Mouse (Mus musculus) cerebellum, postnatal 14 days (tissue): ENCODE measurements at regions not wholly inside any gene's neighbourhood (a gene's known extent, or its start where the extent isn't known, plus 50 kb on each side); places are given as distances from the start of the nearest gene placed in this dataset.
"Not testable (repeated sequence)": the region's sequence is repeated elsewhere in the genome, so short reads cannot be mapped to it uniquely, and the experiment has no call there.

Source experiments
- DNase-seq, 2 experiments: peaks; one replicate each; pipeline ENCODE4 v3.0.0; 2021; ENCODE audit warnings: mixed read lengths in 2 of 2

DNA sequence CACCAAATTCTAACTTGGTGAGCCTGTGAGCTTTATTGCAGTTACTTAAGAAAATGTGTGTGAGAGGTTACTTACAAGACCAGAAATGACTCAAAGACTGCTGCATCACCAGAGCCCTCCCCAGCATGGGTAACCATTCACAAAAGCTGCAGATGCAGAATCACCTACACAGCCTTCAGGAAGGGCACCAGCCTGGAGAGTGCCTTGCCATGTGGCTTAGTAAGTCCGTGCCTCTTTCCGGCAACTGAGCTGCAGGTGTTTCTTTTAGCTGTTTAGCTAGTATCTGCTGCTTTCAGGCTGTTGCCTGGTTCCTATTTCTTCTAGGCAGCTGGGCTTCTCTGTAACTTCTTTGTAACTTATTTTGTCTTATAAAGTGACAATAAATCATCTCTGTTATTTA is 213.2 kb upstream of the Stxbp6 start:
- DNase-seq = no peak

DNA sequence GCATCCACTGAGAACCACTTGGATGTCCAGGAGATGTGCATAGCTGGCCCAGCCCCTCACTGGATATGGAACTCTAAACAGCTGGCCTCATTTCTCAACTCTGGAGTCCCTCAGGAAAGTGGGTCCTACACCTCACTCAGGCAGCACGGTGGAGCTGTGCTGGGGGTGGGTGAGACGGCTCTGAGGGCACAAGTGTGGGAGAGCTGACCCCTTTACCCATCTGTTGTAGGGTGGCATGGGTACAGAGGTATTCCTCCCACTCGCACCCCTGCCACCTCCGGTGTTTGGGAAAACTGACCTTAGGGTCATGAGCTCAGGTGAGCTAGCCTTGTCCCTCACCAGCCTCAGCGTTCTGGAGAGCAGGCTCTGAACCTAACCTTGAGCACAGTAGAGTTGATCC is 181.8 kb upstream of the Stxbp6 start:
- no peak for DNase-seq

DNA sequence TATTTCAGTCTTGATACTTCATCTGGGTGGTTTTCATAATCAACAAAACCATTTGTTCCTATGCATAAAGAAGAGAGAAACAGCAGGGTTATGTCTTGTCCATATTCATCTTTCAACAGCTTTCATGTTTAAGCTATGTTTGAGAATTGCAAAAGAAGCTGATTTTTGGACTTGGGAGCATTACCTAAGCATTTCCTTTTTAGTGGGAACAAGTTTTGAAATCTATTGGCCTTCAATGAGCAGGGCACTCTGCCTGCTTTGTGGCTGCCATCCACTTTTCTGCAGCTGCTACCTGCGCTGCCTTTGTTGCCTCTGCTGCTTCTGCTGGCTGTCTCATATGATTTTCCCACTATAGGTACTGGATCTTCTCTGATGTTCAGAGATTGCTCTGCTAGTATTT is 136.6 kb upstream of the Stxbp6 start:
- DNase-seq = no peak

DNA sequence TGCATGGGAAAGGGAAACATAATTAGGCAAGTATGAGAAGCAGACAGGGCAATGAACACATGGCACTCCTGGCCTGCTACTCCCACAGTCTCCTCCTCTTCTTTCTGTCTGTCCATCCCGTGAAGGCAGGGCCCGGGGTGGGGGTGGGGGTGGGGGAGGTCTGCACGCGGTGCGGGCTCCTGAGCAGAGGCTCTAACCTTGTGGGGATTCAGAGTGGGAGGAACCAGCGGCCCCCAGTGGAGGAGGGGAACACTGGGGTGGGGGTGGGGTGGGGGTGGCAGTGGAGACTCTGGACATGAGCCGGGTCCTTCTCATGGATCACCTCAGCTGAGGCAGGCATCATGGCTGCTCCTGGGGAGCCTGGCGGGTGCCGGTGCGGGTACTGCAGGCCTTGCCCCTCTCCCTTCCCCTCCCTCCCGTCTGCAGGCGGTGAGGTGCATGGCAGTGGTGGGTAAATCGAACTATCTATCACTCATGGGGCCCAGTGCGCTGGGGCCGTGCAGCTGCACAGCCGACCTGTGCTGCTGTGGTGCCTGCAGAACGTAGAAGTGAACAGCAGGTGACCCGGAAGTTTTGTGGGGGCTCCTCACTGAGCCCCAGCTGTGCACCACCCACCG is 120.9 kb upstream of the Stxbp6 start:
- DNase-seq = no peak

DNA sequence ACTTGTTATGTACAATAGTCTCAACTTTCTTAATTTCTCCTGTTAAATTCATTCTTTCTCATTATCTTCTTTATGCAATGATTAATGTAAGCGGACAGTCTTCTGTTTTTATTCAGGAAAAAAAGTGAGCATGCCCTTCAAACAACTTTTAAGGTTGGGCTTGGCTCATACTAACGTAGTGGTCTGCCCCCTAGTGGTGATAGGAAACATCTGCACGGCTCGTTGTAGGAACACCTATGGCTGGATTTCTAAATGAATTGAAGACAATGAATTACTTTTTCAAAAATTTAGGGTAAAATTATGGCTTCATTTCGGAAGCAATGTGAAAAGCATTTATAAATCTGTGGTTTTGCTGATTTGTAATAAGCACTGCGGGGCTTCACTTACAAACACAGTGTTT is 112.6 kb upstream of the Stxbp6 start:
- peak; percentile 38 to 45 for DNase-seq

DNA sequence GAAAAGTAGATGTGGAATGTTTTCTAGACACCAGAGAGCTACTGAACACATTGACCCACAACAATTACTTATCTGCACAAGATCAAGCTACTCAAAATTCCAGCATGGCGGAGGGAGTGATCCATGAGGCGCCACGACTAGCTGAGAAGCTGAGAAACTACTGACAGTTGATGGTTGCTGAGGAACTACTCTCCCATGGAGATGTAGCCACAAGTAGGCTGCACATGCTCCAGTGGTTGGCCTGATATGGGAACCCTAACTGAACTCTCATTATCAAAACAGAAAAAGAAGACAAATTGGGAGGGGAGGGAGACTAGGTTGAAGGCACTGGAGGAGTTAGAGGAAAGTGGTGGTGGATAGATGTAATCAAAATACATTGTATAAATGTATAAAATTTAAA is 110.0 kb upstream of the Stxbp6 start:
- DNase-seq = no peak

DNA sequence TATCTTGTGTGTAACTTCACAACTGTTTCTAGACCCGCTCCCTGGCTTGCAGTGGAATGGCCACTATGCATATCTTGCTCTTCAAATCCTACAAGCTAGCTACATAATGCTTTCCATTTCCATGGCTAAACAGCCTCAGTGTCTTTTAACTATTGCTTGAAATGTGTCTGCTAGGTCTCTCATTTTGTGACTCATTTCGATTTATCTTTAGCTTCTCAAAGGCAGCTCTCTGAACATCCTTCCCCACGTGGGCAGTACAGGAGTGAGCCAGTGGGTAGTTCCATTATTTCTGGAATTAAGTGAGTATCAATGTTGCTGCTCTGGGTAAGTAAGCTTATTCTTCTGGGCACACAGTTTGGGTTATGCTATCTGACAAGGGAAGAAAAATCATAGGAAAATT is 102.9 kb upstream of the Stxbp6 start:
- DNase-seq = no peak

DNA sequence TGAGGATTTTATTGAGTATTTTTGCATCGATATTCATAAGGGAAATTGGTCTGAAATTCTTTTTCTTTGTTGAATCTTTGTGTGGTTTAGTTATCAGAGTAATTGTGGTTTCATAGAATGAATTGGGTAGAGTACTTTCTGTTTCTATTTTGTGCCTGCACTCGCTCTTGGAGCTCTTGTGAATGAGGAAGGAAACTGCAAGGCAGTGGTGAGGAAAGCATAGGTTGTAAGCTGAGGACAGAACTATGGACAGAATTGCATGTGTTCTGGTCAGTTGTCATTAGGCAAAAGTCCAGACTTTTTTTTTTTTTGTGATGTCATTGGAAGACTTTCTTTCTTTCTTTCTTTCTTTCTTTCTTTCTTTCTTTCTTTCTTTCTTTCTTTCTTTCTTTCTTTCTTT is 100.8 kb upstream of the Stxbp6 start:
- DNase-seq = not testable (repeated sequence)

DNA sequence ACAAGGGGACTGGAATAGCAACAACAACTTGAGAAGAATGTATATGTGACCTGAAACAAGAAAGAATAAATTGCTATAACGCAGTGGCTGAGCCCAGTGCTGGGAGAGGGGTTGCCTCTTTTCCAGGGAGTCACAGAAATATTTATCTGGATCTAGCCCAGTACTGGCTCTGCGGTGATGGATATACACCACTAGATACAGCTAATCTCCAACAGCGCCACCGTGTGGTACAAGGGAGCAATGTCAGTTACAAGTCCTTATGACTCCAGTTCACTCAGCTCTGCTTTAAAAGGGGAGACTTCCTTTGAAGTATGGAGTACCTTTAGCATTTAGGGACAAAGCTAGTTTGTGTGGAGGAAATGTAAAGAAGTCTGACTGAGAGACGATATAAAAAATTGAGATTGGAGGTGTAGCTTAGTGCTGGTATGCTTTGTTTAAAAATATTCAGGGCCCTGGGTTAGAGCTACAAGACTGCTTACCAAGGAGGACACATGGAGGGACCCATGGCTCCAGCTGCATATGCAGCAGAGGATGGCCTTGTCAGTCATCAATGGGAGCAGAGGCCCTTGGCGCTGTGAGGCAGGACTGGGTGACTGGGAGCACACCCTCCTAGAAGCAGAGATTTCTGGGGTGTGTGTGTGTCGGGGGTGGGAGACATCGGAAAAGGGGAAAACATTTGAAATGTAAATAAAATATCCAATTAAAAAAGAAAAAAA is 97.6 kb upstream of the Stxbp6 start:
- peak; percentile 81 to 88 for DNase-seq

DNA sequence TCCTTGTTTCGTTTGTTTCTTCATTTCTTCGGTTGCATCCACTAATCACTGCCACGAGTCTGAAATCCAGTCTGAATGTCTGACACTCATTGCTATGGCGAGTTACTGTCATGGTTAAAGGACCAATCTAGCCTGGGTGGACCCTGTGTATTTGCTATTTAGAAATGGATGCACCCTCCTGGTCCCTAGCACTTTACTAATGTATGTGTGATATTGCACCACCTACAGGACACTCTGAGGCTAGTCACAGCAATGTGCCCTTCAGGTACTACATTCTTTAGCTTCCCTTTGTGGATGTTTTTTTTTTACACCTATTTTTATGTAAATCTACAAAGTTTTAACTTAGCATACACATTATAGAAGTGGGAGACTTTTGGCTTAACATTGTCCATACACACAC is 87.5 kb upstream of the Stxbp6 start:
- DNase-seq = peak; percentile 19 to 24

DNA sequence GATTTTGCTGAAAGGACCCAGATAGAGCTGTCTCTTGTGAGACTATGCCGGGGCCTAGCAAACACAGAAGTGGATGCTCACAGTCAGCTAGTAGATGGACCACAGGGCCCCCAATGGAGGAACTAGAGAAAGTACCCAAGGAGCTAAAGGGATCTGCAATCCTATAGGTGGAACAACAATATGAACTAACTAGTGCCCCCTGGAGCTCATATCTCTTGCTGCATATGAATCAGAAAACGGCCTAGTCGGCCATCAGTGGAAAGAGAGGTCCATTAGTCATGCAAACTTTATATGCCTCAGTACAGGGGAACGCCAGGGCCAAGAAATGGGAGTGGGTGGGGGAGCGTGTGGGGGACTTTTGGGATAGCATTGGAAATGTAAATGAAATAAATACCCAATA is 87.1 kb upstream of the Stxbp6 start:
- DNase-seq = not testable (repeated sequence)

DNA sequence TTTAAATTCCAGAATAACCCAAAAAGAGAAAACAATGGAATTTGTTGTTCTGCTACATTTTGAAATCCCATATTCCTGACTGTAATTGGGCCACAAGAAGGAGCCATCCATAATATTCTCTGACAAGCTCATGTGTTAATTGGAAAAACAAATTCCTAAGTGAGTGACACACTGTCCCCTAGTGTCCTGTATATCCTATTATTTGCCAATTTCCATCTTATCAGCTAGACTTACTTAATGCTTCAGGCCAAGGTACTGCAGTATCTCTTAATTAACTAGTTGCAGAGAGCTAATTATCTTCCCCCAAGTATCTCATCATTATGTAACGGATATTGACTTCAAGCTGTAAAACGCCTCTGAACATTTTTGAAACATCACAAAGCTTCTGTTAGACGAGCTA is 84.5 kb upstream of the Stxbp6 start:
- DNase-seq = no peak

DNA sequence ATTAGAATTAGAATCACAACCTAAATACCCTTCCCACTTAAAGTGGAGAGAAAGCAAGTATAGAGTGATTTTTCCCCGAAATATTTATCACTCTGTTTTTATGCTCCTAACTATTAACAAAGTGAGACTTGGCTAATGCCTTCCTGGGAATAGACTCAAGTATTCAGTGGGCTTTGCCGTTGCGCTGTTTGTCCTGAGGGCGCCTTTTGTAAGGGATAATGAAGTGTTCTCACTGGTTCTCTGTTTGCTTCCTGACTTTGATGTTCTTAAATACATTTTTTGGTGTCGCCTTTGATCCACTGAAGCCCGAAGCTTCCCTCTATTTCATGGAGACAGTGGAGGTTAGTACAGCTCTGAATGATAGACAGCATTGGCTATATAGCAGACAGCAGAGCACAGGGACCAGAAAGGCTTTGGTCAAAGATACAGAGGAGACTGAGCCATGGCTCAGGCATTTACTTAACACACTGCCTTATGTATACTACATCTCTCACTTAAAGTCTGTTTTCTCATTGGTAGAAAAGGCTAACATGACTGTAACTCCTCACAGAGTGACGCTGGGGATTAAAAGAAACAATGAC is 63.0 kb upstream of the Stxbp6 start:
- no peak for DNase-seq

DNA sequence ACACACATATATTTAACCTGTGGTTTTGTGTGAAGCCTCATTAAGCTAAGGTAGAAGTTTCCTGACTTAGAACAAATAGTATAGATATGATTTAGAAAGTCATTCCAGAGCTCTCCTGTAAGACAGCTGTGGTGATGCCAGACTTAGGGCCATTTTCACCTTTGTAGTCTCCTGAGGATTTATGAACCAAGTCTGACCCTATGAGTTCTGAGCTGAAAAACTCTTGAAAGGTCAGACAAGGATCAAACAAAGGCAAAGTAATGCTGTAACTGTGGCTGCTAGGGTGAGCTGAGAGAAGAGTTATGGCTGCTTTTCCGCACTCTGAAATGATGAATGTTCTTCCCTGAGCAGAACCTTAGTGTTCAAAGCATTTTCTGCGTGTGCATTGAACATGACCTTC is 58.9 kb upstream of the Stxbp6 start:
- DNase-seq = no peak

DNA sequence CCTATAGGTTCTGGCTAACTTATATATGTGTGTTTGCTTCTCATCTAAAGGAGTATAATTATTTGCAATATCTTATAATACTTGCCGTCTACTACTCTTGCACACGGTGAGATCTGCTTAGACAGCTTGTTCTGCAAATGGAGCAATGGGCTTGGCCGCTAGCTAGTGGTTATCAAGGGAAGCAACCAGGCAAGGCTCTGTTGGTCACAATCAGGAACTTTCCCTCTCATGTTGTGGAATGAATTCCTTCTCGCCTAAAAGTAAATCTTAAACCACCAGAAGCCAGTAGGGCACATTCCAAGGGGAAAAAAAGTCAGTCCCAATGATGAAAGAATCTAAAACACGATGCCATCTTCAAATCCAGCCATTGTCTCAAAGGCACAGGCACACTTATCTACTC is 56.6 kb upstream of the Stxbp6 start:
- no peak for DNase-seq

DNA sequence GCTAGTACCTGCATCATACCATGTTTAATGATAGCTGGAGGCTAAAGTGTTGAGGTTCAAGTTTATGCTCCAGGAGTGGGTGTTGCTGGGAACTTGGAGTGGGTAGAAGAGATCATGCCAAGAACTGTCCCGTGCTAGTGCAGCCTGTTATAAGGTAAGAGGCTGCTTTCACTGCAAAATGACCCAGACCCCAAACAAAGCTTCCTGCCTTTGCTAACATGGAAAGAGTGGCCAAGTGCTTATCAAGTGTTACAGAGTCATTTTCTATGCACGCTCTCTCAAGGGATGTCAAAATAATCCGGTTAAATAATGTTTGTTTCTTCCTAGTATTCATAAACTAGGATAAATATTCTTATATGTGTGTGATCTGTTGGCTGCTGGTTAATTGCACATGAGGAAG is 51.4 kb upstream of the Stxbp6 start:
- no peak for DNase-seq
